Mouse (Mus musculus): ENCODE measurements around the gene Gm21970. TPM values are rescaled to one million over a fixed set of nuclear protein-coding genes. Genes with fewer than 3 reads are reported as not detected.
A peak's percentile ranks its signal among the peaks of the same experiment; 100 is the strongest.

Gm21970 gene
- polyA plus RNA-seq, 1 experiment, result not detected

- Histone ChIP-seq H3K4me1 (ENCODE audit: control insufficient read depth, insufficient read depth, low read length) (peaks cover 2% of the 10 kb centered on the region; the same call in 1 of the 2 replicates), H3K27me3 (ENCODE audit: control insufficient read depth, insufficient read depth, low read length) (no peaks in the 10 kb centered on the region), H3K36me3 (ENCODE audit: control insufficient read depth, insufficient read depth, low read length) (no peaks in the 10 kb centered on the region), H3K27ac (ENCODE audit: control insufficient read depth, insufficient read depth, low read depth, low read length) (no peak overlapping the region), H3K4me3 (ENCODE audit: control insufficient read depth, low read depth, low read length) (no peak overlapping the region)
- TF ChIP-seq CTCF (IDR thresholded peaks at IDR 0.05; ENCODE audit: control insufficient read depth, insufficient read depth, insufficient replicate concordance, low read depth, low read length), result no peak
- no peak for TF ChIP-seq POLR2A (IDR thresholded peaks at IDR 0.05; ENCODE audit: control insufficient read depth, low read depth, low read length)
Observed at GRCm38 (mm10) chr16:91353177-91353576, 38.3 kb upstream of the Gm21970 start.

- Histone ChIP-seq H3K4me3 (ENCODE audit: control insufficient read depth, low read depth, low read length) (no peak overlapping the region), H3K27me3 (ENCODE audit: control insufficient read depth, insufficient read depth, low read length) (no peaks in the 10 kb centered on the region), H3K27ac (ENCODE audit: control insufficient read depth, insufficient read depth, low read depth, low read length) (no peak overlapping the region), H3K4me1 (ENCODE audit: control insufficient read depth, insufficient read depth, low read length) (peaks cover 3% of the 10 kb centered on the region; the same call in 1 of the 2 replicates), H3K36me3 (ENCODE audit: control insufficient read depth, insufficient read depth, low read length) (no peaks in the 10 kb centered on the region)
- TF ChIP-seq POLR2A (IDR thresholded peaks at IDR 0.05; ENCODE audit: control insufficient read depth, low read depth, low read length) (no peak), CTCF (IDR thresholded peaks at IDR 0.05; ENCODE audit: control insufficient read depth, insufficient read depth, insufficient replicate concordance, low read depth, low read length) (no peak)
Observed at GRCm38 (mm10) chr16:91353638-91354037, 37.9 kb upstream of the Gm21970 start.

- H3K4me1 ChIP-seq (ENCODE audit: control insufficient read depth, insufficient read depth, low read length), result peaks cover 5% of the 10 kb centered on the region
- no peaks in the 10 kb centered on the region for H3K36me3 ChIP-seq (ENCODE audit: control insufficient read depth, insufficient read depth, low read length)
- TF ChIP-seq CTCF (IDR thresholded peaks at IDR 0.05; ENCODE audit: control insufficient read depth, insufficient read depth, insufficient replicate concordance, low read depth, low read length), result no peak
- TF ChIP-seq POLR2A (IDR thresholded peaks at IDR 0.05; ENCODE audit: control insufficient read depth, low read depth, low read length), result no peak
- no peaks in the 10 kb centered on the region for H3K27me3 ChIP-seq (ENCODE audit: control insufficient read depth, insufficient read depth, low read length)
- no peak overlapping the region for H3K4me3 ChIP-seq (ENCODE audit: control insufficient read depth, low read depth, low read length)
- H3K27ac ChIP-seq (ENCODE audit: control insufficient read depth, insufficient read depth, low read depth, low read length), result no peak overlapping the region
Observed at GRCm38 (mm10) chr16:91354599-91354998, 36.9 kb upstream of the Gm21970 start.

- H3K27me3 ChIP-seq (ENCODE audit: control insufficient read depth, insufficient read depth, low read length), result no peaks in the 10 kb centered on the region
- no peak overlapping the region for H3K27ac ChIP-seq (ENCODE audit: control insufficient read depth, insufficient read depth, low read depth, low read length)
- TF ChIP-seq POLR2A (IDR thresholded peaks at IDR 0.05; ENCODE audit: control insufficient read depth, low read depth, low read length) (no peak), CTCF (IDR thresholded peaks at IDR 0.05; ENCODE audit: control insufficient read depth, insufficient read depth, insufficient replicate concordance, low read depth, low read length) (no peak)
- H3K4me1 ChIP-seq (ENCODE audit: control insufficient read depth, insufficient read depth, low read length), result peaks cover 5% of the 10 kb centered on the region
- no peak overlapping the region for H3K4me3 ChIP-seq (ENCODE audit: control insufficient read depth, low read depth, low read length)
- no peaks in the 10 kb centered on the region for H3K36me3 ChIP-seq (ENCODE audit: control insufficient read depth, insufficient read depth, low read length)
Observed at GRCm38 (mm10) chr16:91355160-91355559, 36.4 kb upstream of the Gm21970 start.

- H3K27ac ChIP-seq (ENCODE audit: control insufficient read depth, insufficient read depth, low read depth, low read length), result no peak overlapping the region
- H3K4me1 ChIP-seq (ENCODE audit: control insufficient read depth, insufficient read depth, low read length), result peaks cover 5% of the 10 kb centered on the region
- no peaks in the 10 kb centered on the region for H3K27me3 ChIP-seq (ENCODE audit: control insufficient read depth, insufficient read depth, low read length)
- TF ChIP-seq POLR2A (IDR thresholded peaks at IDR 0.05; ENCODE audit: control insufficient read depth, low read depth, low read length) (no peak), CTCF (IDR thresholded peaks at IDR 0.05; ENCODE audit: control insufficient read depth, insufficient read depth, insufficient replicate concordance, low read depth, low read length) (no peak)
- H3K36me3 ChIP-seq (ENCODE audit: control insufficient read depth, insufficient read depth, low read length), result no peaks in the 10 kb centered on the region
- no peak overlapping the region for H3K4me3 ChIP-seq (ENCODE audit: control insufficient read depth, low read depth, low read length)
Observed at GRCm38 (mm10) chr16:91356760-91357525, 34.6 kb upstream of the Gm21970 start.

GRCm38 (mm10) chr16:91357526-91357900 lies 34.0 kb upstream of the Gm21970 start:
- H3K27ac ChIP-seq (ENCODE audit: control insufficient read depth, insufficient read depth, low read depth, low read length), result no peak overlapping the region
- no peaks in the 10 kb centered on the region for H3K27me3 ChIP-seq (ENCODE audit: control insufficient read depth, insufficient read depth, low read length)
- no peak for TF ChIP-seq POLR2A (IDR thresholded peaks at IDR 0.05; ENCODE audit: control insufficient read depth, low read depth, low read length)
- no peak for TF ChIP-seq CTCF (IDR thresholded peaks at IDR 0.05; ENCODE audit: control insufficient read depth, insufficient read depth, insufficient replicate concordance, low read depth, low read length)
- peaks cover 3% of the 10 kb centered on the region for H3K4me1 ChIP-seq (ENCODE audit: control insufficient read depth, insufficient read depth, low read length)
- no peak overlapping the region for H3K4me3 ChIP-seq (ENCODE audit: control insufficient read depth, low read depth, low read length)
- H3K36me3 ChIP-seq (ENCODE audit: control insufficient read depth, insufficient read depth, low read length), result no peaks in the 10 kb centered on the region

- Histone ChIP-seq H3K4me1 (ENCODE audit: control insufficient read depth, insufficient read depth, low read length) (peaks cover 3% of the 10 kb centered on the region), H3K27ac (ENCODE audit: control insufficient read depth, insufficient read depth, low read depth, low read length) (no peak overlapping the region), H3K4me3 (ENCODE audit: control insufficient read depth, low read depth, low read length) (no peak overlapping the region), H3K36me3 (ENCODE audit: control insufficient read depth, insufficient read depth, low read length) (no peaks in the 10 kb centered on the region), H3K27me3 (ENCODE audit: control insufficient read depth, insufficient read depth, low read length) (no peaks in the 10 kb centered on the region)
- no peak for TF ChIP-seq POLR2A (IDR thresholded peaks at IDR 0.05; ENCODE audit: control insufficient read depth, low read depth, low read length)
- peak; percentile 34; the same call in 1 of the 2 replicates for TF ChIP-seq CTCF (IDR thresholded peaks at IDR 0.05; ENCODE audit: control insufficient read depth, insufficient read depth, insufficient replicate concordance, low read depth, low read length)
Observed at GRCm38 (mm10) chr16:91358555-91358954, 33.0 kb upstream of the Gm21970 start.
